Mouse (Mus musculus) liver, postnatal 0 days (tissue): ENCODE measurements at regions not wholly inside any gene's neighbourhood (a gene's known extent, or its start where the extent isn't known, plus 50 kb on each side); places are given as distances from the start of the nearest gene placed in this dataset.
A peak's percentile ranks its signal among the peaks of the same experiment; 100 is the strongest.

ENCODE experiments used
- ATAC-seq: fragments of 200-750 bp; cut with Nextera tagmentation; 2 replicates; pipeline ENCODE4 v1.8.0; 2017; ENCODE audit warnings: mild to moderate bottlenecking, moderate library complexity
- DNase-seq: peaks from one replicate; pipeline ENCODE4 v3.0.0-alpha.2; 2016
- H3K27ac ChIP-seq: fragments of 300-500 bp; sonication (generic); 2 replicates; pipeline ENCODE4 v1.5.1; 2014; ENCODE audit warnings: antibody characterized with exemption, moderate library complexity, mild to moderate bottlenecking, low read depth
- H3K27me3 ChIP-seq: fragments of 300-500 bp; sonication (generic); 2 replicates; pipeline ENCODE4 v1.6.1; 2014; ENCODE audit warnings: low read length, control low read depth, mixed read lengths; ENCODE audit not compliant: insufficient read depth
- H3K36me3 ChIP-seq: fragments of 300-500 bp; sonication (generic); replicated peaks from 2 replicates; pipeline ENCODE4 v1.6.1; 2014; ENCODE audit warnings: mild to moderate bottlenecking, control low read depth, low read length, moderate library complexity, mixed read lengths; ENCODE audit not compliant: insufficient read depth
- H3K4me1 ChIP-seq: fragments of 300-500 bp; sonication (generic); 2 replicates; pipeline ENCODE4 v1.6.1; 2014; ENCODE audit warnings: antibody characterized with exemption, mild to moderate bottlenecking, control low read depth; ENCODE audit not compliant: insufficient read depth
- H3K4me2 ChIP-seq: fragments of 300-500 bp; sonication (generic); 2 replicates; pipeline ENCODE4 v1.6.1; 2014; ENCODE audit warnings: low read depth, mild to moderate bottlenecking, low read length, moderate library complexity, mixed read lengths
- H3K4me3 ChIP-seq: fragments of 300-500 bp; sonication (generic); 2 replicates; pipeline ENCODE4 v1.5.1; 2014; ENCODE audit warnings: low read depth, low read length
- H3K9ac ChIP-seq: fragments of 300-500 bp; sonication (generic); replicated peaks from 2 replicates; pipeline ENCODE4 v1.6.1; 2014; ENCODE audit warnings: mild to moderate bottlenecking, moderate library complexity
- H3K9me3 ChIP-seq: fragments of 300-500 bp; sonication (generic); 2 replicates; pipeline ENCODE4 v1.6.1; 2016; ENCODE audit warnings: mild to moderate bottlenecking, control low read depth, low read length, mixed read lengths
- CTCF ChIP-seq: sonication (generic); IDR thresholded peaks from 2 replicates; pipeline ENCODE4 v1.5.1; 2016; ENCODE audit warnings: antibody characterized with exemption, low read depth
- EP300 ChIP-seq: IDR thresholded peaks from 2 replicates; pipeline ENCODE4 v1.6.1; 2016; ENCODE audit warnings: antibody characterized with exemption, low read depth, mild to moderate bottlenecking
- WGBS: fragments of 180-500 bp; shearing (Covaris S2); extraction: QIAGEN DNeasy Blood & Tissue Kit; methylation state at CpG from one replicate; pipeline ENCODE4 v1.1.7; 2014; ENCODE audit not compliant: insufficient replicate concordance; 5-methylcytosine and 5-hydroxymethylcytosine counted together

DNA sequence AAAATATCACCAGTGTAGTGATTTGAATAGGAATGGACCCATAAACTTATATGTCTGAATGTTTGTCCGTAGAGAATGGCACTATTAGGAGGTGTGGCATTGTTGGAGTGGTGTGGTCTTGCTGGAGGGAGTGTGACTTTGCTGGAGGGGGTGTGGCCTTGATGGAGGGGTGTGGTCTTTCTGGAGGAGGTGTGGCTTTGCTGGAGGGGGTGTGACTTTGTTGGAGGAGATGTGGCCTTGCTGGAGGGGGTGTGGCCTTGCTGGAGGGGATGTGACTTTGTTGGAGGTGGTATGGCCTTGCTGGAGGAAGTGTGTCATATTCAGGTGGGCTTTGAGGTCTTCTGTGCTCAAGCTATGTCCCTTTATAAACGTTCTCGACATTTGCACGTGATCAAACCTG lies 133.3 kb upstream of the Rap1b start:
- Histone ChIP-seq H3K27me3 (no peaks in the 10 kb centered on the region), H3K36me3 (no peaks in the 10 kb centered on the region), H3K9me3 (no peaks in the 10 kb centered on the region), H3K4me2 (no peak overlapping the region), H3K4me1 (peaks cover 6% of the 10 kb centered on the region; the same call in 1 of the 2 replicates), H3K9ac (no peak overlapping the region), H3K4me3 (no peak overlapping the region), H3K27ac (no peak overlapping the region)
- no peak for DNase-seq
- no peak for ATAC-seq
- TF ChIP-seq CTCF (no peak), EP300 (no peak)
- WGBS, result 87% methylated on average over 4 of the region's 4 CpGs

DNA sequence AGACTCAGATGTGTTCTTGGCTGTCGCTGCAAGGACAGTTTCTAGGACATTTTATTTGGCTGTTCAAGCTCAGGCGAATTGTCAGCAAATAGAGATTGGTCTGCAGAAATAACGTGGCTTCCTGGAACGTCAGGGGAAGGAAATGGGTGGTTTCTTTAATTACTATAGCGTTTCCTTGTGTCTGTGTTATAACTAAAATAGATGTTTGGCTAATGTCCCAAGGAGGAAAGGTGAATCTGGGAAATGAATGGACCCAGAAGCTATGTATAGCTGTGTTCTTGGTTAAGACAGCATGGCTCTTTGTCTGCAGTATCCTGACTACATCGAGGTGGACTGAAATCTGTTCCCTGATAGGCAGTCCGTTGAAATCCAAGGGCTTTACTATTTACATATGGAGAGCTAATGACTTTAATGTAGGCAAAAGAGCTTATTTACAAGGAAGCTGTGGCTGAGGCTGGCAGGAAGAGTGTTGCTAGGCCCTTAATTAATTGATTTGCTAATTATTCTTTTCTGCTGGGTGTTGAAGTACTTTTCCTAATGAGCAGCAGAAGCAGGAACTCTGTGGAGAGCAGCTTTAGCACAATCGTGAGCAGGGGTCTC lies 136.9 kb upstream of the Rap1b start:
- WGBS, result 15% methylated on average over 8 of the region's 8 CpGs
- H3K9me3 ChIP-seq, result no peaks in the 10 kb centered on the region
- DNase-seq (no peak), ATAC-seq (0 out of 2 replicates have a peak, but pooled peaks have one; percentile 12)
- no peak overlapping the region for H3K9ac ChIP-seq
- no peaks in the 10 kb centered on the region for H3K36me3 ChIP-seq
- H3K4me3 ChIP-seq, result no peak overlapping the region
- TF ChIP-seq EP300 (peak; percentile 33; the same call in 1 of the 2 replicates), CTCF (no peak)
- 0 out of 2 replicates have a peak overlapping the region, but pooled peaks have one; percentile 7 for H3K4me2 ChIP-seq
- peak overlapping the region; percentile 13; the same call in 1 of the 2 replicates for H3K27ac ChIP-seq
- peaks cover 6% of the 10 kb centered on the region; the same call in 1 of the 2 replicates for H3K4me1 ChIP-seq
- H3K27me3 ChIP-seq, result no peaks in the 10 kb centered on the region

GRCm38 (mm10) chr10:117983271-117983670 lies 137.4 kb upstream of the Rap1b start:
- H3K9me3 ChIP-seq, result no peaks in the 10 kb centered on the region
- DNase-seq (no peak), ATAC-seq (no peak)
- no peak overlapping the region for H3K4me2 ChIP-seq
- no peaks in the 10 kb centered on the region for H3K27me3 ChIP-seq
- peak overlapping the region; percentile 13; the same call in 1 of the 2 replicates for H3K27ac ChIP-seq
- H3K36me3 ChIP-seq, result no peaks in the 10 kb centered on the region
- WGBS, result 27% methylated on average over 8 of the region's 8 CpGs
- H3K4me3 ChIP-seq, result no peak overlapping the region
- no peak overlapping the region for H3K9ac ChIP-seq
- TF ChIP-seq EP300, result no peak
- TF ChIP-seq CTCF, result no peak
- peaks cover 6% of the 10 kb centered on the region; the same call in 1 of the 2 replicates for H3K4me1 ChIP-seq

GRCm38 (mm10) chr10:117984784-117985602 lies 139.2 kb upstream of the Rap1b start:
- no peak overlapping the region for H3K27ac ChIP-seq
- no peak for DNase-seq
- H3K36me3 ChIP-seq, result no peaks in the 10 kb centered on the region
- no peak overlapping the region for H3K9ac ChIP-seq
- H3K4me3 ChIP-seq, result no peak overlapping the region
- no peaks in the 10 kb centered on the region for H3K9me3 ChIP-seq
- TF ChIP-seq EP300 (no peak), CTCF (no peak)
- peaks cover 6% of the 10 kb centered on the region; the same call in 1 of the 2 replicates for H3K4me1 ChIP-seq
- no peak overlapping the region for H3K4me2 ChIP-seq
- H3K27me3 ChIP-seq, result no peaks in the 10 kb centered on the region
- 76% methylated on average over 15 of the region's 15 CpGs for WGBS
- no peak for ATAC-seq

DNA sequence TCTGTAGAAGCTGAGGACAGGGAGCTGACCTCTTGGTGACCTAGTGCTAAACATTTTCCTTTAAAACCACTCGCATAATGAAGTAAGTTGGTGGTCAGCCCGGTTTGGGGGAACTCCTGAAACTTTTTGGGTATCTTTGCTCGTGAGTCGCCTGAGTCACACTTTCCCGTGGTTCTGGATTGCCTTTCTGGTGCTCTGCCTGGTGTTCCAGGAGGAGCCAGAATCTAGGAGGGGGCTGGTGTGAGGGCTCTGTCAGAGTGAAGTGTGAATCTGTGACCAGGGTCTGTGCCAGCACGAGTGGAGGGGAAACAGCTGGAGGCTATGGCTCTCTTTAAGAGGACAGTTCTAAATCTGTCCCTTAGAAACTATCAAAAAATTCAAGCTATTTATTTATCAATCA lies 141.8 kb upstream of the Rap1b start:
- peaks cover 6% of the 10 kb centered on the region; the same call in 1 of the 2 replicates for H3K4me1 ChIP-seq
- H3K4me2 ChIP-seq, result no peak overlapping the region
- no peak overlapping the region for H3K27ac ChIP-seq
- 42% methylated on average over 6 of the region's 6 CpGs for WGBS
- DNase-seq, result no peak
- no peaks in the 10 kb centered on the region for H3K36me3 ChIP-seq
- ATAC-seq, result no peak
- H3K27me3 ChIP-seq, result no peaks in the 10 kb centered on the region
- TF ChIP-seq CTCF, result no peak
- H3K9ac ChIP-seq, result no peak overlapping the region
- H3K4me3 ChIP-seq, result no peak overlapping the region
- H3K9me3 ChIP-seq, result no peaks in the 10 kb centered on the region

- no peaks in the 10 kb centered on the region for H3K27me3 ChIP-seq
- H3K4me2 ChIP-seq, result no peak overlapping the region
- H3K4me1 ChIP-seq, result 0 out of 2 replicates have a peak, but pooled peaks cover 2% of the 10 kb centered on the region
- no peak overlapping the region for H3K27ac ChIP-seq
- no peaks in the 10 kb centered on the region for H3K36me3 ChIP-seq
- ATAC-seq (no peak), DNase-seq (no peak)
- H3K4me3 ChIP-seq, result no peak overlapping the region
- TF ChIP-seq EP300, result no peak
- TF ChIP-seq CTCF, result no peak
- WGBS, result 38% methylated on average over 5 of the region's 5 CpGs
- H3K9me3 ChIP-seq, result no peaks in the 10 kb centered on the region
- no peak overlapping the region for H3K9ac ChIP-seq
Observed at GRCm38 (mm10) chr10:117988076-117988475, 142.2 kb upstream of the Rap1b start.
